Mouse (Mus musculus) forebrain, embryonic 13.5 days (tissue): ENCODE measurements around the gene Hoxa13. TPM values are rescaled to one million over a fixed set of nuclear protein-coding genes. Genes with fewer than 3 reads are reported as not detected.

ENCODE experiments used
- ATAC-seq: fragments of 200-750 bp; cut with Nextera tagmentation; 2 replicates; pipeline ENCODE4 v1.8.0; 2017
- H3K27ac ChIP-seq: fragments of 300-500 bp; sonication (generic); 2 replicates; pipeline ENCODE4 v1.5.1; 2015; ENCODE audit warnings: inconsistent platforms, mild to moderate bottlenecking, moderate library complexity
- H3K27me3 ChIP-seq: fragments of 300-500 bp; sonication (generic); 2 replicates; pipeline ENCODE4 v1.6.1; 2015; ENCODE audit warnings: mild to moderate bottlenecking, inconsistent platforms
- H3K36me3 ChIP-seq: fragments of 300-500 bp; sonication (generic); 2 replicates; pipeline ENCODE4 v1.6.1; 2015; ENCODE audit warnings: mild to moderate bottlenecking, inconsistent platforms; ENCODE audit not compliant: poor library complexity, severe bottlenecking
- H3K4me1 ChIP-seq: fragments of 300-500 bp; sonication (generic); 2 replicates; pipeline ENCODE4 v1.6.1; 2015; ENCODE audit warnings: inconsistent platforms
- H3K4me2 ChIP-seq: fragments of 300-500 bp; sonication (generic); 2 replicates; pipeline ENCODE4 v1.6.1; 2015; ENCODE audit warnings: inconsistent platforms, mild to moderate bottlenecking, moderate library complexity
- H3K4me3 ChIP-seq: fragments of 300-500 bp; sonication (generic); 2 replicates; pipeline ENCODE4 v1.5.1; 2015; ENCODE audit warnings: mild to moderate bottlenecking, inconsistent platforms
- H3K9ac ChIP-seq: fragments of 300-500 bp; sonication (generic); 2 replicates; pipeline ENCODE4 v1.6.1; 2015; ENCODE audit warnings: mild to moderate bottlenecking, inconsistent platforms
- H3K9me3 ChIP-seq: fragments of 300-500 bp; sonication (generic); replicated peaks from 2 replicates; pipeline ENCODE4 v1.6.1; 2016; ENCODE audit warnings: inconsistent platforms
- WGBS: fragments of 180-500 bp; shearing (Covaris S2); methylation state at CpG from one replicate; pipeline ENCODE4 v1.1.7; 2015; 5-methylcytosine and 5-hydroxymethylcytosine counted together
- polyA plus RNA-seq: library from polyadenylated mRNA; unstranded; fragments of >200 nt; fragmentation: Nextera tagmentation; extraction: Ambion mirVana; gene quantifications from 2 replicates; pipeline ENCODE4 v1.2.1, GENCODE M21; 2015

The Hoxa13 gene
- polyA plus RNA-seq, 1 experiment from 2014 or later = not detected

GRCm38 (mm10) chr6:52229558-52230416 lies 30.9 kb downstream of the Hoxa13 start:
- Histone ChIP-seq H3K27ac (no peak overlapping the region), H3K4me3 (no peak overlapping the region), H3K4me1 (no peaks in the 10 kb centered on the region), H3K9me3 (no peaks in the 10 kb centered on the region), H3K36me3 (no peaks in the 10 kb centered on the region), H3K27me3 (peaks cover 97% of the 10 kb centered on the region), H3K9ac (no peak overlapping the region), H3K4me2 (no peak overlapping the region)
- WGBS = 1% methylated on average over 44 of the region's 44 CpGs
- no peak for ATAC-seq

DNA sequence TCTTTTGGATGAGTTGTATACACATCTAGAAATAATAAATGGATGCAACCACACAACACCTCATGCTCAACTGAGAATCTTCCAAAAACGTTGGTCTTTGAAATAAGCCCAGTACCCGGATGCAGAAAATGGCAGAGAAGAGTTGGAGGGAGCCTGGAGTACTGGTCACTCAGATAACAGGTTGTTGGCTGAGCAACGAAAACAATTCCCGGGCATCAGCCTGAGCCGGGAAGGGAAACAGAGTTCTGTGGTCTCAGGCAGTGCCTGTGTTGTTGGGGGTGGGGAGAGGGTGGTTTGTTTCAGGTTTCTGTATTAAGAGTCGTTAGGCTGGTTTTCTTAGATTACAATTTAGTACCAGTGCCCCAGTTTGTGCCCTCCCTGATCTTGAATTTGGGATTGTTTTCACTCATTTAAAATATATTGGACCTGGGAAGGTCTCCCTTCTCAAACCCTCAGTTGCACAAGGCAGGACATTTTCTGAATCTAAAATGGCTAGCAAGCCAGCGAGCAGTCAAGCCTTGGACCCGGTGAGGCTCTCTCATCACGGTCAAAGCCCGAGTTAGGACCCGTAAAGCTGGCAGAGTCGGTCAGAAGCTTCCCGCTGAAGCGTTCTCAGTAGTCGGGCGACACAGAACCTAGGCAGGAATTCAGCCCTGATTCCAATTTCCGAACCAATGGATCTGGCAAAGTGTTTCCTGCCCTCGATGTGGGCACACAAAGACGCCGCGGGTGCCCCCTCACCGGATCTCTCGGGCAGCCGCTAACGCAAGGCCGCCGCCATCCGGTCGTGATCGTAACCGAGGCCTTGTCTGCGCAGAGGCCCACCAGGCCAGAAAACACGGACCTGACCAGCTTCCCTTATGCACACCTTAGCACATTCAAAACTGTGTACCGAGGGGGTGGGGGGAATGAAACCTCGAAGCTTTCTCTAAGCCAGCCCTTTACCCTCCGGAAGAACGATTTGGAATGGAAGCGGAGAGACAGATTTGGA lies 31.9 kb downstream of the Hoxa13 start:
- 1% methylated on average over 38 of the region's 38 CpGs for WGBS
- no peaks in the 10 kb centered on the region for H3K9me3 ChIP-seq
- no peaks in the 10 kb centered on the region for H3K36me3 ChIP-seq
- no peak overlapping the region for H3K4me2 ChIP-seq
- H3K4me1 ChIP-seq = no peaks in the 10 kb centered on the region
- no peak overlapping the region for H3K4me3 ChIP-seq
- no peak for ATAC-seq
- H3K9ac ChIP-seq = no peak overlapping the region
- peaks cover 97% of the 10 kb centered on the region for H3K27me3 ChIP-seq
- no peak overlapping the region for H3K27ac ChIP-seq

GRCm38 (mm10) chr6:52227470-52228222 lies 33.0 kb downstream of the Hoxa13 start:
- ATAC-seq = no peak
- H3K9me3 ChIP-seq = no peaks in the 10 kb centered on the region
- peaks cover 97% of the 10 kb centered on the region for H3K27me3 ChIP-seq
- no peak overlapping the region for H3K27ac ChIP-seq
- H3K4me2 ChIP-seq = no peak overlapping the region
- H3K9ac ChIP-seq = no peak overlapping the region
- no peaks in the 10 kb centered on the region for H3K4me1 ChIP-seq
- H3K36me3 ChIP-seq = no peaks in the 10 kb centered on the region
- H3K4me3 ChIP-seq = no peak overlapping the region
- 2% methylated on average over 11 of the region's 11 CpGs for WGBS

GRCm38 (mm10) chr6:52226569-52227257 lies 34.0 kb downstream of the Hoxa13 start:
- Histone ChIP-seq H3K4me2 (no peak overlapping the region), H3K9me3 (no peaks in the 10 kb centered on the region), H3K36me3 (no peaks in the 10 kb centered on the region), H3K9ac (no peak overlapping the region), H3K4me1 (peaks cover 3% of the 10 kb centered on the region), H3K27me3 (peaks cover 97% of the 10 kb centered on the region), H3K27ac (no peak overlapping the region), H3K4me3 (no peak overlapping the region)
- WGBS = 3% methylated on average over 26 of the region's 26 CpGs
- no peak for ATAC-seq

GRCm38 (mm10) chr6:52225612-52226568 lies 34.8 kb downstream of the Hoxa13 start:
- WGBS = 3% methylated on average over 69 of the region's 69 CpGs
- Histone ChIP-seq H3K4me2 (no peak overlapping the region), H3K9ac (no peak overlapping the region), H3K4me1 (peaks cover 7% of the 10 kb centered on the region), H3K27ac (no peak overlapping the region), H3K9me3 (no peaks in the 10 kb centered on the region), H3K4me3 (no peak overlapping the region), H3K27me3 (peaks cover 99% of the 10 kb centered on the region), H3K36me3 (no peaks in the 10 kb centered on the region)
- ATAC-seq = no peak

DNA sequence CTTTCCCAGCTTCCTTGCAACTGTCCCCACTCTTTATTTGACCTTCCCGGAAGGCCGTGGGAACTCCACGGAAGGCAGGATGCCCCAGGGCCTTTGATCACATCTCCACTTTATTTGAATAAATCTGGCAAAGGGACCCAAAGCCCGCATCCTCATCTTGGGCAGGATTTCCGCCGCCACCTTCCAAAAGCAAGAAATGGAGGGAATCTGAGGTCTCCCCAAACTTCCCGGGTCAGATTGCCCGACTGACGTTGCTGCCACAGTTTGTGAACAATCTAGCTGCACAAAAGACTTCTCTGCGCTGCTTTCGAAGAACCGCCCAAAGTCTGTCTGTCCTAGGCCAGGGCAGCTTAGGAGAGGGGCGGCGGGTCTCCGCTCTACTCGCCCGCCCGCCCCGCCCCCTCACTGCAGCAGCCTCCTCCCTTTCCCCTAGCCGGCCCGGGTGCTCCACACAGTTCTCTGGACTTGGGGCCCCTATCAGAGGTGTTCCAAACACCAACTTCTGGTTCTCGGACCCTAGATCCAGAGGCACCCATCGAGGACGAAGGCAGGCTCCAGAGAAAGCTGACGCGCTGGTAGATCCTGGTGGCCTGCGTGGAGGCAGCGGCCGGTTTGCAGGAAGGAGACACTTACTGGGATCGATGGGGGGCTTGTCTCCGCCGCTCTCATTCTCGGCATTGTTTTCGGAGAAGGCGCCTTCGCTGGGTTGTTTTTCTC lies 35.6 kb downstream of the Hoxa13 start:
- Histone ChIP-seq H3K4me1 (peaks cover 7% of the 10 kb centered on the region), H3K27me3 (peaks cover 99% of the 10 kb centered on the region), H3K4me2 (no peak overlapping the region), H3K4me3 (no peak overlapping the region), H3K9me3 (no peaks in the 10 kb centered on the region), H3K9ac (no peak overlapping the region), H3K36me3 (no peaks in the 10 kb centered on the region), H3K27ac (no peak overlapping the region)
- 2% methylated on average over 36 of the region's 36 CpGs for WGBS
- ATAC-seq = no peak

GRCm38 (mm10) chr6:52223939-52224760 lies 36.5 kb downstream of the Hoxa13 start:
- 1% methylated on average over 24 of the region's 24 CpGs for WGBS

GRCm38 (mm10) chr6:52222729-52223128 lies 38.0 kb downstream of the Hoxa13 start:
- Histone ChIP-seq H3K4me3 (no peak overlapping the region), H3K27me3 (peaks cover 100% of the 10 kb centered on the region), H3K27ac (no peak overlapping the region), H3K4me2 (no peak overlapping the region), H3K9ac (no peak overlapping the region), H3K36me3 (no peaks in the 10 kb centered on the region), H3K9me3 (no peaks in the 10 kb centered on the region), H3K4me1 (peaks cover 7% of the 10 kb centered on the region)
- 7% methylated on average over 13 of the region's 13 CpGs for WGBS
- ATAC-seq = no peak

More at GRCm38 (mm10) chr6:52223939-52224760, 36.5 kb downstream of the Hoxa13 start:
- no peak overlapping the region for H3K9ac ChIP-seq
- H3K4me2 ChIP-seq = no peak overlapping the region
- H3K9me3 ChIP-seq = no peaks in the 10 kb centered on the region
- H3K27me3 ChIP-seq = peaks cover 99% of the 10 kb centered on the region
- no peaks in the 10 kb centered on the region for H3K36me3 ChIP-seq
- ATAC-seq = no peak
- no peak overlapping the region for H3K27ac ChIP-seq
- H3K4me3 ChIP-seq = no peak overlapping the region
- peaks cover 7% of the 10 kb centered on the region for H3K4me1 ChIP-seq

DNA sequence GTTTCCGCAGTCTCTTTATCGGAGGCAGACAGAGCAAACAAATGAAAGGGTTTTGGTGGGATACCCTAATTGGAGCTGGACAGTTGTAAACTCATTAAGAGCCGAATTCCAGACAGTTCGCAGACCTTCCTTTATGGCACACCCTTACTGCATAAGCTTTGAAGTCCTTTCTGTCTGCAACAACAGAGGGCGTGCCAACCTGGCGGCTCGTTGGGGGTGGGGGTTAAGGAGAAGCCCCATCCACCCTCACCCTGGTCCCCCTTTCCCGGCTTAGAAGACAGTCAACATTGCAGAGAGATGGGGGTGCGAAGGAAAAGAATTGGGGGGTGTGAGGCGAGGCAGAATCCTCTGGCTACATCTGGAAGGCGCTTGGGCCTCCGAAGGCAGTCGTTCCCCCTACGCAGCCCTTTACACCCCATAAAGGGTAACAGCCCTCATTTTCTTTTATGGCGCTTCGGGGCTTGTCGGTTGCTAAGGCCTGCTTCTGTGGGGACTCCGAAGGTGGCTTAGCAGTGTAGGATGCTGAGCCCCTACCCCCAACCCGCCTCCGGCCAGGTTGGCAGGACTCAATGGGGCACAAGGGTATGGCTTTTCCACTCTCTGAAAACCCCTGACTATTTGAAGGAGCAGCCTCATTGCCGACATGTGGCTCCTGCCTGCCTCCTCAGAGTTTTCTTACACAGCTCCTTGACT lies 38.5 kb downstream of the Hoxa13 start:
- H3K36me3 ChIP-seq = no peaks in the 10 kb centered on the region
- no peak for ATAC-seq
- H3K27me3 ChIP-seq = peaks cover 100% of the 10 kb centered on the region
- H3K9me3 ChIP-seq = no peaks in the 10 kb centered on the region
- peaks cover 13% of the 10 kb centered on the region for H3K4me1 ChIP-seq
- H3K9ac ChIP-seq = no peak overlapping the region
- H3K27ac ChIP-seq = no peak overlapping the region
- peak overlapping the region; percentile 72 for H3K4me2 ChIP-seq
- H3K4me3 ChIP-seq = peak overlapping the region; percentile 44
- 4% methylated on average over 21 of the region's 21 CpGs for WGBS
